Mouse (Mus musculus): ENCODE results near the gene Sptssb.

DNA sequence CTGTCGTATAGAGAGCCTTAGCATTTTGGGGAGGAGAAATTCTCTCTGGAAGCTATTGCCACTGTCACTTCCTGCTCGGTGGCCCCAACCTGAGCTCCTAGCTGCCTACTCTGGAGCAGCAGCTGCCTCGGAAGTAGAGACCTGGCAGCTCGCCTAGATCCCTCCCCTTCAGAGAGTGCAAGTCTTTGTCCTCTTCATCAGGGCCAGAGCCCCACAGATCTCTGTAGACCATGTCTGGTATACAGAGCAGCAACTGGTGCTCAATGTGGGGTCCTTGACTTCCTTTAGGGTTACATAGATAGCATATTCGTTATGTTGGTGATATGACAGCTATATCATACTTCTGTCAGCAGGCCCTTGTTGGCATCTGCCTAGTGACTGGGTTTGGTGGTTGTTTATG lies 41.3 kb downstream of the Sptssb start:
- TF ChIP-seq CTCF (IDR thresholded peaks at IDR 0.05; ENCODE audit: control insufficient read depth, insufficient read depth, insufficient replicate concordance, low read depth, low read length) (no peak), POLR2A (IDR thresholded peaks at IDR 0.05; ENCODE audit: control insufficient read depth, low read depth, low read length) (no peak)

Data from testis, adult 2 months (tissue).